Mouse (Mus musculus) forebrain, embryonic 11.5 days (tissue): ENCODE measurements around the gene Angpt4. TPM values are rescaled to one million over a fixed set of nuclear protein-coding genes. Genes with fewer than 3 reads are reported as not detected.

ENCODE experiments used
- ATAC-seq: fragments of 200-750 bp; cut with Nextera tagmentation; replicated peaks from 2 replicates; pipeline ENCODE4 v1.8.0; 2017; ENCODE audit warnings: moderate TSS enrichment; ENCODE audit not compliant: low FRiP score
- DNase-seq: peaks from one replicate; pipeline ENCODE4 v3.0.0-alpha.2; 2017; ENCODE audit warnings: low spot score
- H3K27ac ChIP-seq: fragments of 300-500 bp; sonication (generic); 2 replicates; pipeline ENCODE4 v1.5.1; 2014; ENCODE audit warnings: low read depth, low read length
- H3K27me3 ChIP-seq: fragments of 300-500 bp; sonication (generic); 2 replicates; pipeline ENCODE4 v1.6.1; 2014; ENCODE audit warnings: mild to moderate bottlenecking, low read length, mixed read lengths; ENCODE audit not compliant: control insufficient read depth, insufficient read depth
- H3K36me3 ChIP-seq: fragments of 300-500 bp; sonication (generic); 2 replicates; pipeline ENCODE4 v1.6.1; 2014; ENCODE audit warnings: mild to moderate bottlenecking, low read length, moderate library complexity, mixed read lengths; ENCODE audit not compliant: control insufficient read depth, insufficient read depth
- H3K4me1 ChIP-seq: fragments of 300-500 bp; sonication (generic); replicated peaks from 2 replicates; pipeline ENCODE4 v1.6.1; 2014; ENCODE audit warnings: low read length, mixed read lengths; ENCODE audit not compliant: control insufficient read depth, insufficient read depth
- H3K4me2 ChIP-seq: fragments of 300-500 bp; sonication (generic); 2 replicates; pipeline ENCODE4 v1.6.1; 2014; ENCODE audit warnings: low read depth, mild to moderate bottlenecking, low read length, moderate library complexity, mixed read lengths; ENCODE audit not compliant: severe bottlenecking
- H3K4me3 ChIP-seq: fragments of 300-500 bp; sonication (generic); 2 replicates; pipeline ENCODE4 v1.5.1; 2014; ENCODE audit warnings: low read depth, low read length
- H3K9ac ChIP-seq: fragments of 300-500 bp; sonication (generic); 2 replicates; pipeline ENCODE4 v1.6.1; 2014; ENCODE audit warnings: low read length
- H3K9me3 ChIP-seq: fragments of 300-500 bp; sonication (generic); 2 replicates; pipeline ENCODE4 v1.6.1; 2016; ENCODE audit warnings: low read length, mixed read lengths; ENCODE audit not compliant: control insufficient read depth
- WGBS: fragments of 180-500 bp; shearing (Covaris S2); extraction: QIAGEN DNeasy Blood & Tissue Kit; methylation state at CpG from one replicate; pipeline ENCODE4 v1.1.7; 2014; 5-methylcytosine and 5-hydroxymethylcytosine counted together
- polyA plus RNA-seq: library from polyadenylated mRNA; unstranded; fragments of >200 nt; fragmentation: Nextera tagmentation; extraction: Ambion mirVana; gene quantifications from 2 replicates; pipeline ENCODE4 v1.2.1, GENCODE M21; 2014

The Angpt4 gene
- polyA plus RNA-seq, 1 experiment from 2014 or later, result not detected

- Histone ChIP-seq H3K27ac (no peak overlapping the region), H3K4me3 (no peak overlapping the region), H3K4me1 (peaks cover 16% of the 10 kb centered on the region; the same call in 1 of the 2 replicates), H3K4me2 (peak overlapping the region; percentile 69; the same call in 1 of the 2 replicates), H3K9me3 (no peaks in the 10 kb centered on the region), H3K36me3 (no peaks in the 10 kb centered on the region), H3K27me3 (no peaks in the 10 kb centered on the region; the same call in 1 of the 2 replicates), H3K9ac (no peak overlapping the region)
- DNase-seq (no peak), ATAC-seq (no peak)
- 79% methylated on average over 4 of the region's 4 CpGs for WGBS
These were observed 66.9 kb downstream of the Angpt4 start for GRCm38 (mm10) chr2:151977689-151978440.

DNA sequence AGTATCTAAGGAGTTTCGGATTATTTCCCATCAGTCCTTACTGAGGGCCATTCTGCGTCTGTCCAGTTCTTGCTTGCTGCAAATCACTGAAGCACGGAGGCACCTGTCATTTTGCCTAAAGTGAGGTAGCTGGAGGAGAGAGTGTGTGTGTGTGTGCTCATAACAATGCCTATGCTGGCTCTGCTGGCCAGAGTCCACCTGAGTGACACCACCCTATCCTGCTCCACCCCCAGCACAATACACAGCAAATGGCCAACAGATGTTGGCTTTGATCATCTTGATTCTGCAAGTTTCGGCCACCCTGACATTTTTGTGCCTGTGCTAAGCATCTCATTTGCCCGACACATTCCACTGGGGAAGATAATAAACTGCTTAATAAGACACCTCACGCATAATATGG, 67.5 kb downstream of the Angpt4 start:
- Histone ChIP-seq H3K27me3 (no peaks in the 10 kb centered on the region), H3K36me3 (no peaks in the 10 kb centered on the region), H3K27ac (no peak overlapping the region), H3K9ac (no peak overlapping the region; the same call in 1 of the 2 replicates), H3K4me2 (peak overlapping the region; percentile 69), H3K9me3 (no peaks in the 10 kb centered on the region), H3K4me3 (peak overlapping the region; percentile 81; the same call in 1 of the 2 replicates), H3K4me1 (peaks cover 16% of the 10 kb centered on the region; the same call in 1 of the 2 replicates)
- DNase-seq, result no peak
- ATAC-seq, result no peak
- 78% methylated on average over 6 of the region's 6 CpGs for WGBS

DNA sequence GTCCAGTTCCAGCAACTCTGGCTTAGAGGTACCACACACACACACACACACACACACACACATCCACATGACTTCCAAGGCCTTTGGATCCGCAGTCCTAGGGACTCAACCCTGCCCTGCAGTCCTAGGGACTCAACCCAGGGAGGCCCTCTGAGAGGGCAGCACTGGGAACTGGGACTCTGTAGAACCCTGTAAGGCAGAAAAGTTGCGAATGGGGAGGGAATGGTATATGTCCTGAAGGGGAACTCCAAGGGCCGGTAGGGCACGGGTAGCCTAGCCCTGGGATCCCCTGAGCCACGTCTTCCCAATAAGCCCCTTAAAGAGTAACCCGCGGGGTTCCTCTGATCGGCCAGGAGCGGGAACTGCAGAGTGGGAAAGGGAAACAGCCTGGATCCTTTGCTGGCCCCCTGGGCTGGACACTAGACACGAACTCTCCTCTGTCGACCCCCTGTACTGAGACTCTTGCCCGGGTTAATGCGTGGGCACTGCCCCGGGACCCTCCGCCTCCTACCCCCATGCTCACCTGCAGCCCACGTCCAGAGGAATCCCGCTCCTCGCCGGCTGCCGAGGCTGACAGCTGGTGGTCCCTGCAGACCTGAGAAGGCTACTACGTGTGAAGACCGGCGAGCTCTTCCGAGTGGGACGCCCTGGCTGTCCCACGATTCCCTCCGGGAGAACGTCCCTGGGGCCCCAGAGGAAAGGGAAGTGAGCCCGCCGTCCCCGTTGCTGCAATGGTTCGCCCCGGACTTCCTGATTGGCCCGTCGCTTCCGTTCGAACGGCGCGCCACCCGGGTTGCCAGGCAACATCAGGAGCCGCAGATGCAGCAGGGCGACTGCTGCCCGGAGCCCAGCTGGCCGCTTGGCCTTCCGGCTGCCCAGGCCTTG, 68.7 kb downstream of the Angpt4 start, which contains the start of gene Fam110a:
Gene Fam110a (minus strand): TSS at position 750 of the 885 bp plus-strand sequence.
- H3K9me3 ChIP-seq, result no peaks in the 10 kb centered on the region
- H3K9ac ChIP-seq, result peak within 1 kb of the TSS; percentile 92
- H3K4me3 ChIP-seq, result peak within 1 kb of the TSS; percentile 81
- DNase-seq (peak; percentile 95), ATAC-seq (peak; percentile 92)
- H3K27ac ChIP-seq, result peak within 1 kb of the TSS; percentile 63; the same call in 1 of the 2 replicates
- H3K36me3 ChIP-seq, result no peaks in the 10 kb centered on the region
- peak within 1 kb of the TSS; percentile 69 for H3K4me2 ChIP-seq
- H3K27me3 ChIP-seq, result no peaks in the 10 kb centered on the region
- H3K4me1 ChIP-seq, result peaks cover 8% of the 10 kb centered on the region; the same call in 1 of the 2 replicates
- under 1% methylated on average over 45 of the region's 46 CpGs for WGBS

DNA sequence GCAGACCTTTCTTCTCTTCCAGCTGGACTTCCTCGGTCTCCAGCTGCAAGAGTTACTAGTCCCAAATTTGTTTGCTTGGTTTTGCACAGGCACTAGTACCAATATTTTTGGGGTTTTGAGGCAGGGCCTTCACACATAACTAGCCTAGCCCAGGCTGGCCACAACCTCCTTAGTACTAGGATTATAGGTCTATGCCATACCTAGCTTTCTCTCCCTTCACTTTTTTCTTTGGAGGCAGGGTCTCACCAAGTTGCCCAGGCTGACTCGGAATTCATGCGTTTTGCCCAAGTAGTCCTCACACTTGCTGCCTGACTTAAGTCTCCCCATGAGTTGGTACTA, 69.3 kb downstream of the Angpt4 start:
- no peak for DNase-seq
- peak overlapping the region; percentile 81; the same call in 1 of the 2 replicates for H3K4me3 ChIP-seq
- 26% methylated on average over 3 of the region's 3 CpGs for WGBS
- peak overlapping the region; percentile 32; the same call in 1 of the 2 replicates for H3K27ac ChIP-seq
- peak overlapping the region; percentile 69; the same call in 1 of the 2 replicates for H3K4me2 ChIP-seq
- no peaks in the 10 kb centered on the region for H3K27me3 ChIP-seq
- H3K9me3 ChIP-seq, result no peaks in the 10 kb centered on the region
- no peaks in the 10 kb centered on the region for H3K36me3 ChIP-seq
- H3K9ac ChIP-seq, result peak overlapping the region; percentile 92; the same call in 1 of the 2 replicates
- ATAC-seq, result peak; percentile 51; the same call in 1 of the 2 replicates
- H3K4me1 ChIP-seq, result peaks cover 8% of the 10 kb centered on the region; the same call in 1 of the 2 replicates

GRCm38 (mm10) chr2:151981268-151981667, 70.3 kb downstream of the Angpt4 start:
- ATAC-seq (no peak), DNase-seq (no peak)
- Histone ChIP-seq H3K4me1 (peaks cover 8% of the 10 kb centered on the region; the same call in 1 of the 2 replicates), H3K27me3 (no peaks in the 10 kb centered on the region), H3K9me3 (no peaks in the 10 kb centered on the region), H3K36me3 (no peaks in the 10 kb centered on the region), H3K27ac (no peak overlapping the region), H3K4me3 (no peak overlapping the region), H3K9ac (no peak overlapping the region), H3K4me2 (no peak overlapping the region)
- 86% methylated on average over 6 of the region's 6 CpGs for WGBS

DNA sequence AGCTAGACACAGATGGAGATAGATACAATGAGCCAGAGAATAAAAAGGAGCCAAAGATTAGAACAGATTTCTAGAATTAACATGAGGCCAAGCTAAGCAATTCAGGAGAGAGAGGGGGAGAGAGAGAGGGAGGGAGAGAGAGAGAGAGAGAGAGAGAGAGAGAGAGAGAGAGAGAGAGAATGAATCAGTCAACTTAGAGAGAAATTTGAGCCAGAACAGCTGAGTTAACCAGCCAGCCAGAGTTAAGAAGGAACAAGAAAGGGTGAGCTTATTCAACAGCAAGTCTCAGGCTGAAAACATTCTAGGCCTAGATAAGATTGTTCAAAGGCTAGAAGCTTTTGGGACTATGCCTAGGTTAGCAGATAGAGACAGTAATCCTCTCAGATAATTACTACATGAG, 71.5 kb downstream of the Angpt4 start:
- no peak overlapping the region for H3K27ac ChIP-seq
- no peak overlapping the region for H3K4me2 ChIP-seq
- DNase-seq (no peak), ATAC-seq (no peak)
- no peak overlapping the region for H3K9ac ChIP-seq
- no peaks in the 10 kb centered on the region for H3K27me3 ChIP-seq
- H3K4me1 ChIP-seq, result peaks cover 8% of the 10 kb centered on the region; the same call in 1 of the 2 replicates
- no peaks in the 10 kb centered on the region for H3K9me3 ChIP-seq
- no peak overlapping the region for H3K4me3 ChIP-seq
- no peaks in the 10 kb centered on the region for H3K36me3 ChIP-seq

GRCm38 (mm10) chr2:151984019-151984418, 73.0 kb downstream of the Angpt4 start:
- Histone ChIP-seq H3K4me2 (no peak overlapping the region), H3K9me3 (no peaks in the 10 kb centered on the region), H3K36me3 (no peaks in the 10 kb centered on the region), H3K4me3 (no peak overlapping the region), H3K4me1 (peaks cover under 1% of the 10 kb centered on the region; the same call in 1 of the 2 replicates), H3K9ac (no peak overlapping the region), H3K27ac (no peak overlapping the region), H3K27me3 (no peaks in the 10 kb centered on the region)
- WGBS, result 76% methylated on average over 9 of the region's 9 CpGs
- DNase-seq (no peak), ATAC-seq (no peak)

DNA sequence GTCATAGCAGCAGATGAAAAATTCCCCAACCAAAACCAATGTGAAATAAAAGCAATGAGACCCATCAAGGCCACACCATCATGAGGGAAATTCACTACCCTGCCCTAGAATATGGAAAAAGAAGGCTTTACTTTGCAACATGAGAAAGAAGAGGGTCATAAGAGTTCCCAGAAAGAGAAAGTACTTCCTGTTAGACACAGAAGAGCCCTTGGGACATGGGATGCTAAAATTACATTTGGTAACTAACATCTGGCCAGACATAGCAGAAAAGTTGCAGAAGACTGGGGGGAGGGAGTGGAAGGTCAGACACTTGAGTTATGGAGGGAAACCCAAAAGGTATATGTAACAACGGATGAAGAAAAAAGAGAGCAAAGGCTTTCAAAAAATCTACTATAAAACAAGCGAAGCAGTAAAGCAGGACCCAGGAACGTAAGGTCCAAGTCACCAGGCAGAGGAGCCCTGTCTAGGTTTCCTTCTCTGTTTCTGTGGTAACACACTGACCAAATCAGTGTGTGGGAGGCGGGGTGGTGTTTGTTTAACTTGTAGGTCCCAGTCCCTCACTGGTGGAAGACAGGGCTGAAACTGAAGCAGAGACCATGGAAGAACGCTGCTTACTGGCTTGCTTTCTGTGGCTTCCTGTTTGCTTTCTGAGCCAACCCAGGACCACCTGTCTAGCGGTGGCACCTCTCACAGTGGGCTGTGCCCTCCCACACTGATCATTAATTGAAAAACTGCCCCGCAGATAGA, 74.6 kb downstream of the Angpt4 start:
- no peaks in the 10 kb centered on the region for H3K9me3 ChIP-seq
- ATAC-seq, result no peak
- WGBS, result 76% methylated on average over 7 of the region's 7 CpGs
- no peaks in the 10 kb centered on the region for H3K4me1 ChIP-seq
- H3K4me2 ChIP-seq, result no peak overlapping the region
- no peak overlapping the region for H3K4me3 ChIP-seq
- no peaks in the 10 kb centered on the region for H3K27me3 ChIP-seq
- H3K36me3 ChIP-seq, result no peaks in the 10 kb centered on the region
- H3K9ac ChIP-seq, result no peak overlapping the region
- no peak for DNase-seq
- H3K27ac ChIP-seq, result no peak overlapping the region
